Mouse (Mus musculus) hematopoietic multipotent progenitor cell, adult 10-12 weeks (in vitro differentiated cells): Measurements from ENCODE around the gene Olfr129. TPM values are rescaled to one million over a fixed set of nuclear protein-coding genes. Genes with fewer than 3 reads are reported as not detected.

Experiments
- polyA plus RNA-seq: library from polyadenylated mRNA; stranded (reverse); fragments of >175 nt; gene quantifications from 2 replicates; pipeline ENCODE4 v1.2.3, GENCODE M21; 2012; ENCODE audit warnings: low replicate concordance

Olfr129 gene
- not detected in 2 replicates for polyA plus RNA-seq

DNA sequence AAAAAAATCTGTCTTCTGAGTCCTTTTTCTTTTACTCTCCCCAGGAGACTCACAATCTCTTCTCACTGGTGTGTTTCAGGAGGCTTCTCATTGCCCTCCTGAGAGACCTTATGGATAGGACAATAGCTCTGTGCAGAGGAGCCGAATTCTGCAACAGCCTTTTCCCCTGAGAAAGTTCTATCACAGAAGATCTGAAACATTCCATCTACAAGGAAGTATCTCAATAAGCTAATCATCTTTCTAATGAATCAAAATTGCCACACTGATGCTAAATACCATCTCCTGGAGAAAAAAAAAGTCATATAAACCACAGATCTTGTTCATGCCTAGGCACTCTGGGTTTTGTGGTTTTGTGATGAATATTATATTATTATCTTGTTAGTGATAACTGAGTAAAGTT lies at the start of gene Olfr129:
TSS of gene Olfr129 (minus strand) at position 101 of the 400 bp plus-strand sequence.

DNA sequence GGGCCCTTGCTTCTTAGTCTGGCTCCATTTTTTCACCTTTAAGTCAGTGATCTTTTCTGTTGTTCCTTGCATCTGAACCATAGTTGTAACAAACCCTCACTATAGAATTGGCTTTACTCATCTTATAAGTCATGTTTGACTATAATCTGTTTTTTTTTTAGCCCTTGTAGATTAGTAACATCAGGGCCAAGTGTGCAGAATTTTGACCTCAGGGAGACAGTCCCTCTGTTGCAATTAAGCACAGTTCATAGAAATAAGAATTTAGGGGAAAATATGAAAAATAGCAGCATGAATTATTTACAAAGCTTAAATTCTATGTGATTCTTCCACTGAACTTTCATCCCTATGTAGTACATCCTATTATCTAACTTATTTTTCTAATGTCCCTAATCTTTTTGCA lies 28.7 kb upstream of the Olfr129 start, which contains the start of gene Olfr131:
TSS of gene Olfr131 (minus strand) at position 101 of the 400 bp plus-strand sequence.

DNA sequence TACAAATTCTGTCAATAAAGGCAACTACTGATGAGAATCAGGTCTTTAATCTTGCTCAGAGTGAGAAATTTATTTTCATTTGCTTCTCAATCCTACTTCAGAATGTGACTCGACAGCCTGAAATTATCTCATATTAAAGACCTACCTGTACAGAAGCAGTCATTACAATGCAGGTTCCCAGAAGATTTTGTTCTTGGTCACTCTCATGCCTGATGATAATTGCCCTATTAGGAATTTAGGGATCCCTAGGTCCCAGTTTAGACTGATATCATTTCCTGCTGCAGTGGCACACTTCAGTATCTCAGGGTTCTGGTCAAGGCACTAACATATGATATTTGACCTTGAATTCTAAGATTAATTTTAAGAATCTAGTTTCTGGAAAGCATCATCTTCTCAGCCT lies 3.7 kb upstream of the Olfr129 start, which contains the start of gene Olfr130:
TSS of gene Olfr130 (plus strand) at position 301 of the 400 bp plus-strand sequence.

Other genes with a start within 250 kb of the Olfr129 start
- not detected in 2 replicates for gene Olfr125, start 227.1 kb downstream of the Olfr129 start, polyA plus RNA-seq
- not detected in 2 replicates for gene Olfr126, start 212.6 kb downstream of the Olfr129 start, polyA plus RNA-seq
- not detected in 2 replicates for gene Olfr127, start 159.6 kb downstream of the Olfr129 start, polyA plus RNA-seq
- not detected in 2 replicates for gene Olfr128, start 139.5 kb downstream of the Olfr129 start, polyA plus RNA-seq
- not detected in 2 replicates for gene Olfr761, start 107.0 kb downstream of the Olfr129 start, polyA plus RNA-seq
- gene Olfr130, start 3.8 kb upstream of the Olfr129 start, polyA plus RNA-seq: not detected in 2 replicates
- not detected in 2 replicates for gene Olfr131, start 28.6 kb upstream of the Olfr129 start, polyA plus RNA-seq
- gene Olfr132, start 74.4 kb upstream of the Olfr129 start, polyA plus RNA-seq: not detected in 2 replicates
- gene Olfr133, start 85.2 kb upstream of the Olfr129 start, polyA plus RNA-seq: not detected in 2 replicates
- not detected in 2 replicates for gene Olfr134, start 111.3 kb upstream of the Olfr129 start, polyA plus RNA-seq
- not detected in 2 replicates for gene Olfr135, start 144.3 kb upstream of the Olfr129 start, polyA plus RNA-seq
- not detected in 2 replicates for gene Olfr138, start 201.0 kb upstream of the Olfr129 start, polyA plus RNA-seq
- not detected in 2 replicates for gene Olfr137, start 247.5 kb upstream of the Olfr129 start, polyA plus RNA-seq